Mouse (Mus musculus): ENCODE measurements at regions not wholly inside any gene's neighbourhood (a gene's known extent, or its start where the extent isn't known, plus 50 kb on each side); places are given as distances from the start of the nearest gene placed in this dataset.

DNA sequence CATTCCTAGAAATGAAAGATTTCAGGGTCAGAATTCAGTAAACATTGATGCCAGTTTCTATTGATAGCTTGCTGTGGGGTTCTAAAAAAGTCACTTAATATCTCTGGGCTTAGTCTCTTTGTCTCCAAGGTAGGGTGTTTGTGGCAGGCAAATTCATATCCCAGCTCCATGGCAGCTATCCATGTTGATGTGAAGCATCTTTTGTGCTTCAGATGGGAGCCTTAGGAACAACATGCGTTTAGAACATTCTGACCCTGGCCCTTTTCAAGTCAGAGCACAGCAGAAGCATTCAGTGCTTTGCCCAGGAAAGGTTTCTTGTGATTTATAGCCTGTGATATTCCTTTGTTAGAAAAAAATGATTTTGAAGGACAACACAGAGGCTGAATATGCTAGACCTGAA, 215.0 kb downstream of the Ppp4r2 start:
- no peak for DNase-seq (ENCODE audit: low read depth, low spot score)

GRCm38 (mm10) chr6:101048836-101049361, 215.5 kb downstream of the Ppp4r2 start:
- DNase-seq (ENCODE audit: low read depth, low spot score): peak; percentile 29

- no peak for DNase-seq (ENCODE audit: low read depth, low spot score)
These were observed 221.5 kb downstream of the Ppp4r2 start for GRCm38 (mm10) chr6:101054880-101055279.

GRCm38 (mm10) chr6:101056318-101056717, 222.9 kb downstream of the Ppp4r2 start:
- DNase-seq (ENCODE audit: low read depth, low spot score): no peak

DNA sequence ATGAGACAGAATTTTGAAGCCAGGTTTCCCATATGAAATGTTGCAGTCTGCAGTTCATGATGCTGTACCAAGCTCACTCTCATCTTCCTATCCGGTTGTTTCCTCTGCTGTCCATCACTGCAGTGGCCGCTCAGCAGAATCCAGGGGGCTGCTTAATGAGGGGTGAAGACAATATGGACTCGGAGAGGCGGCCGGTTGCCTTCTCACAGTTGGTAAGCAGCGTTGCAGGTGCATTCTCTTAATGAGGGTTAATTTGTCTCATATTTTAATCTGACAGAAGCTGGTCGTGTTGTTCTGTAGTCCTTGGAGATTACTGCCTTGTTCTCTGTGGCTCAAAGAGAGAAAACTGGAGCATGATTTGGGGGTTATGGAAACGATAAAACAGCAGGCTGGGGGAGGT, 225.6 kb downstream of the Ppp4r2 start:
- no peak for DNase-seq (ENCODE audit: low read depth, low spot score)

DNA sequence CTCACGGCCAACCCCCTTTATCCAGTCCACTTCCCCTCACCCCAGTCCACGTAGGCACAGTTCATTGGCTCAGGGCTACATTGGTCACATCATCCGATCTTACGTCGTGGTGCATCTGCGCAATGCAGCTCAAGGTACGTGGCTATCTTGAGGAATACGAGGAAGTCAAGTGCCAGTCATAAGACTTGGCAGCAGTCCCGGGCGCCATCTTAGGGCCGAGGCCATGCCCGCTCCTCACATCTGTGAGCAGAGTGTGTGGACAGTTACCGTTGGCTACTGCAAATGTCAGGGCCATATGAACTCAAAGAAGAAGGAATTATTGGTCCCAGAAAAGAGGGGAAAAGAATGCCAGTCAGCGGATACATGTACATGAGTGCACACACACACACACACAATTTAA, 228.8 kb downstream of the Ppp4r2 start:
- no peak for DNase-seq (ENCODE audit: low read depth, low spot score)

GRCm38 (mm10) chr6:101075753-101076516, 242.5 kb downstream of the Ppp4r2 start:
- DNase-seq (ENCODE audit: low read depth, low spot score): no peak

DNA sequence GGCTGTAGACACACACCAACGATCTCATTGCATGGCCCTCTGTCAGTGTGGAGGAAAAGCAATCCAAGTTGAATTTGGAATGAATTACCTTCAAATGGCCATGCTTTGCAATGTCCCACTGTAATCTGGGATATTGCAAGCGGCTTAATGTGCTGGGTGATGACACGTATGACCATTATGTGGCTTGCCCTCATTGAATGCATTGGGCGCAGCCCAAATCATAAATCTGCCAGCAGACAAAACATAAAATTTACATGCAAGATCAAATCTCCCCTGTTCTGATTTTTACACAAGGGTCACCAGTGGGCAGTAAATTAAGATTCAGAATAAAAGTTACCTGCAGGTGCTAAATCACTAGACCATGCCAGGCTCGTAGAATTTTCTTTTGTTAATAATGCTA, 244.9 kb downstream of the Ppp4r2 start:
- peak; percentile 30 for DNase-seq (ENCODE audit: low read depth, low spot score)

DNA sequence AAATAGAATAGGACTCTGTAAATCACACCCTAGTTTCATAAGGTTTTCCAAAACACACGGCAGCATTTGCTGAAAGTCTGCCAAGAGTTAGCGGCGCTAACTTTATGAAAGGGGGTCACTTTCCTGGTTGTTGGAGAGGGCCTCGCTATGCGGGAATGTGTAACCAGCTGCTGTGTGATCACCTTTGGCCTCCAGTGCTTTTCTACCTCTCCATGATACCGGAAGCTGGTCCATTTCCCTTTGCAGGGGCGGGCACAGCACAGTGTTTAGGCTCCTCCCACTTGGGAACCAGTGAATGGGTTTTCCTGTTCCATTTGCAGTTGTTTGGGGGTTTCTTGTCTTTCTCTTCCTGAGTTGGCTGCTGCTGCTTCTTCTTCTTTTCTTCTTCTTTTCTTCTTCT, 250.3 kb downstream of the Ppp4r2 start:
- DNase-seq (ENCODE audit: low read depth, low spot score): no peak

DNA sequence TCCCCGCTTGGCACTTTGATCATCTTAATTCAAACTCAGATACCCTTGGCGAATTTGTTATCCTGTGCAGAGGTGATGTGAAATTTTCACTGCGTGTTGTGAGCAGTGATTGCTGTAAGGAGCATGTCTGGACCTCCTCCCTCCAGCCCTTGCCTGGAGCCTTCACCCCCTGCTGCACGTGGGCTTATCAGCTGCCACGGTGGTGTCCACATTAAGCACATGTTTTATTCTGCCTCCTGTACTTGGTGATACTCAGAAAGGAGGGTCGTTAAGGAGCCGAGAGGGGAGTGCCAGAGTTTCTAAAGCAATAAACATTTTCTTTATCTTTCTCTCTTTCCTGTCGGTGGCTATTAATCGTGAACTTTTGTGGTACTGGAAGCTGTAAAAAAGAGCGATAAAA, 258.8 kb downstream of the Ppp4r2 start:
- no peak for DNase-seq (ENCODE audit: low read depth, low spot score)

Data from mesoderm, embryonic 11.5 days (tissue).